Mouse (Mus musculus): ENCODE results near the gene Terb2. TPM values are rescaled to one million over a fixed set of nuclear protein-coding genes. Genes with fewer than 3 reads are reported as not detected.
"Not testable (repeated sequence)": the region's sequence is repeated elsewhere in the genome, so short reads cannot be mapped to it uniquely, and the experiment has no call there.

Terb2 gene
- polyA plus RNA-seq, 1 experiment from 2014 or later, result not detected

GRCm38 (mm10) chr2:122186751-122187150 lies 679 bp downstream of the Terb2 start:
- H3K27ac ChIP-seq, result no peak overlapping the region
- no peak overlapping the region for H3K4me3 ChIP-seq (ENCODE audit: inconsistent target)
- no peaks in the 10 kb centered on the region for H3K36me3 ChIP-seq (ENCODE audit: inconsistent target)
- WGBS (ENCODE audit: missing documents), result 84% methylated on average over 3 of the region's 3 CpGs
- H3K79me2 ChIP-seq (ENCODE audit: inconsistent target), result no peaks in the 10 kb centered on the region

GRCm38 (mm10) chr2:122191849-122192248 lies 5.8 kb downstream of the Terb2 start:
- Histone ChIP-seq H3K79me2 (ENCODE audit: inconsistent target) (no peaks in the 10 kb centered on the region), H3K36me3 (ENCODE audit: inconsistent target) (no peaks in the 10 kb centered on the region), H3K27ac (no peak overlapping the region), H3K4me3 (ENCODE audit: inconsistent target) (no peak overlapping the region)
- 75% methylated on average over 3 of the region's 3 CpGs for WGBS (ENCODE audit: missing documents)

GRCm38 (mm10) chr2:122194509-122194929 lies 8.4 kb downstream of the Terb2 start:
- 50% methylated on average over 1 of the region's 1 CpGs for WGBS (ENCODE audit: missing documents)
- H3K4me3 ChIP-seq (ENCODE audit: inconsistent target), result no peak overlapping the region
- no peaks in the 10 kb centered on the region for H3K79me2 ChIP-seq (ENCODE audit: inconsistent target)
- no peaks in the 10 kb centered on the region for H3K36me3 ChIP-seq (ENCODE audit: inconsistent target)
- no peak overlapping the region for H3K27ac ChIP-seq

GRCm38 (mm10) chr2:122201501-122201900 lies 15.4 kb downstream of the Terb2 start:
- H3K36me3 ChIP-seq (ENCODE audit: inconsistent target), result no peaks in the 10 kb centered on the region
- H3K79me2 ChIP-seq (ENCODE audit: inconsistent target), result no peaks in the 10 kb centered on the region
- H3K27ac ChIP-seq, result no peak overlapping the region
- H3K4me3 ChIP-seq (ENCODE audit: inconsistent target), result no peak overlapping the region
- 80% methylated on average over 1 of the region's 1 CpGs for WGBS (ENCODE audit: missing documents)

- H3K4me3 ChIP-seq (ENCODE audit: inconsistent target), result no peak overlapping the region
- 88% methylated on average over 2 of the region's 2 CpGs for WGBS (ENCODE audit: missing documents)
- no peaks in the 10 kb centered on the region for H3K79me2 ChIP-seq (ENCODE audit: inconsistent target)
- H3K27ac ChIP-seq, result no peak overlapping the region
- H3K36me3 ChIP-seq (ENCODE audit: inconsistent target), result no peaks in the 10 kb centered on the region
Observed at GRCm38 (mm10) chr2:122206440-122207107, 20.5 kb downstream of the Terb2 start.

GRCm38 (mm10) chr2:122210534-122211228 lies 24.6 kb downstream of the Terb2 start:
- Histone ChIP-seq H3K4me3 (ENCODE audit: inconsistent target) (no peak overlapping the region), H3K79me2 (ENCODE audit: inconsistent target) (no peaks in the 10 kb centered on the region), H3K36me3 (ENCODE audit: inconsistent target) (no peaks in the 10 kb centered on the region), H3K27ac (no peak overlapping the region)
- WGBS (ENCODE audit: missing documents), result 97% methylated on average over 3 of the region's 3 CpGs

GRCm38 (mm10) chr2:122217075-122217474 lies 31.0 kb downstream of the Terb2 start:
- not testable (repeated sequence) for H3K79me2 ChIP-seq (ENCODE audit: inconsistent target); H3K4me3 ChIP-seq (ENCODE audit: inconsistent target); H3K36me3 ChIP-seq (ENCODE audit: inconsistent target); H3K27ac ChIP-seq
- 88% methylated on average over 4 of the region's 4 CpGs for WGBS (ENCODE audit: missing documents)

- Histone ChIP-seq H3K27ac (no peak overlapping the region), H3K4me3 (ENCODE audit: inconsistent target) (no peak overlapping the region), H3K79me2 (ENCODE audit: inconsistent target) (no peaks in the 10 kb centered on the region), H3K36me3 (ENCODE audit: inconsistent target) (no peaks in the 10 kb centered on the region)
- WGBS (ENCODE audit: missing documents), result 12% methylated on average over 2 of the region's 2 CpGs
Observed at GRCm38 (mm10) chr2:122218234-122218633, 32.2 kb downstream of the Terb2 start.

GRCm38 (mm10) chr2:122221378-122221777 lies 35.3 kb downstream of the Terb2 start:
- Histone ChIP-seq H3K36me3 (ENCODE audit: inconsistent target) (no peaks in the 10 kb centered on the region), H3K27ac (no peak overlapping the region), H3K79me2 (ENCODE audit: inconsistent target) (no peaks in the 10 kb centered on the region), H3K4me3 (ENCODE audit: inconsistent target) (no peak overlapping the region)
- WGBS (ENCODE audit: missing documents), result 84% methylated on average over 4 of the region's 4 CpGs

GRCm38 (mm10) chr2:122221798-122222197 lies 35.7 kb downstream of the Terb2 start:
- 95% methylated on average over 5 of the region's 5 CpGs for WGBS (ENCODE audit: missing documents)
- Histone ChIP-seq H3K4me3 (ENCODE audit: inconsistent target) (no peak overlapping the region), H3K36me3 (ENCODE audit: inconsistent target) (no peaks in the 10 kb centered on the region), H3K79me2 (ENCODE audit: inconsistent target) (no peaks in the 10 kb centered on the region), H3K27ac (no peak overlapping the region)

GRCm38 (mm10) chr2:122222272-122222671 lies 36.2 kb downstream of the Terb2 start:
- WGBS (ENCODE audit: missing documents), result 67% methylated on average over 5 of the region's 5 CpGs
- Histone ChIP-seq H3K4me3 (ENCODE audit: inconsistent target) (no peak overlapping the region), H3K36me3 (ENCODE audit: inconsistent target) (no peaks in the 10 kb centered on the region), H3K79me2 (ENCODE audit: inconsistent target) (no peaks in the 10 kb centered on the region), H3K27ac (no peak overlapping the region)

- H3K36me3 ChIP-seq (ENCODE audit: inconsistent target), result no peaks in the 10 kb centered on the region
- no peaks in the 10 kb centered on the region for H3K79me2 ChIP-seq (ENCODE audit: inconsistent target)
- no peak overlapping the region for H3K4me3 ChIP-seq (ENCODE audit: inconsistent target)
- no peak overlapping the region for H3K27ac ChIP-seq
Observed at GRCm38 (mm10) chr2:122223654-122224053, 37.6 kb downstream of the Terb2 start.

- H3K36me3 ChIP-seq (ENCODE audit: inconsistent target), result no peaks in the 10 kb centered on the region
- H3K79me2 ChIP-seq (ENCODE audit: inconsistent target), result no peaks in the 10 kb centered on the region
- H3K4me3 ChIP-seq (ENCODE audit: inconsistent target), result no peak overlapping the region
- 100% methylated on average over 6 of the region's 6 CpGs for WGBS (ENCODE audit: missing documents)
- H3K27ac ChIP-seq, result no peak overlapping the region
Observed at GRCm38 (mm10) chr2:122230395-122230794, 44.3 kb downstream of the Terb2 start.

- WGBS (ENCODE audit: missing documents), result 97% methylated on average over 9 of the region's 9 CpGs
- Histone ChIP-seq H3K36me3 (ENCODE audit: inconsistent target) (no peaks in the 10 kb centered on the region), H3K27ac (no peak overlapping the region), H3K4me3 (ENCODE audit: inconsistent target) (no peak overlapping the region), H3K79me2 (ENCODE audit: inconsistent target) (no peaks in the 10 kb centered on the region)
Observed at GRCm38 (mm10) chr2:122231616-122232015, 45.5 kb downstream of the Terb2 start.

- H3K4me3 ChIP-seq (ENCODE audit: inconsistent target), result no peak overlapping the region
- H3K79me2 ChIP-seq (ENCODE audit: inconsistent target), result peaks cover 15% of the 10 kb centered on the region; the same call in 1 of the 2 replicates
- H3K36me3 ChIP-seq (ENCODE audit: inconsistent target), result no peaks in the 10 kb centered on the region
- 66% methylated on average over 3 of the region's 5 CpGs for WGBS (ENCODE audit: missing documents)
- no peak overlapping the region for H3K27ac ChIP-seq
Observed at GRCm38 (mm10) chr2:122233341-122233740, 47.3 kb downstream of the Terb2 start.

Measured in macrophage (primary cell).